Mouse (Mus musculus): ENCODE results near the gene Prr23a3. TPM values are rescaled to one million over a fixed set of nuclear protein-coding genes. Genes with fewer than 3 reads are reported as not detected.

Prr23a3 gene
- not detected for polyA plus RNA-seq (2017; shearing (Covaris generic))

GRCm38 (mm10) chr9:98864571-98864970 lies at the start of gene Prr23a3:
Prr23a3 (plus strand) TSS chr9:98864767.

GRCm38 (mm10) chr9:98842117-98842516 lies 22.4 kb upstream of the Prr23a3 start, which contains the start of gene Prr23a1:
Prr23a1 (plus strand) TSS chr9:98842503.

GRCm38 (mm10) chr9:98856210-98856609 lies 8.4 kb upstream of the Prr23a3 start, which contains the start of gene Prr23a2:
Prr23a2 (plus strand) TSS chr9:98856494.

GRCm38 (mm10) chr9:98902819-98903218 lies 38.3 kb downstream of the Prr23a3 start, which contains the start of gene 7420426K07Rik:
7420426K07Rik (plus strand) TSS chr9:98903119.

Other genes starting within 250 kb of the Prr23a3 start
- not detected for gene Prr23a1, start 22.3 kb upstream of the Prr23a3 start, polyA plus RNA-seq (2017; shearing (Covaris generic))
- gene Prr23a2, start 8.3 kb upstream of the Prr23a3 start, polyA plus RNA-seq (2017; shearing (Covaris generic)), result not detected
- gene 7420426K07Rik, start 38.4 kb downstream of the Prr23a3 start, polyA plus RNA-seq (2017; shearing (Covaris generic)), result not detected
- not detected for gene Foxl2, start 90.5 kb downstream of the Prr23a3 start, polyA plus RNA-seq (2017; shearing (Covaris generic))
- 80.0 TPM for gene Faim, start 121.6 kb downstream of the Prr23a3 start, polyA plus RNA-seq (2017; shearing (Covaris generic))
- gene Gm1123, start 170.9 kb downstream of the Prr23a3 start, polyA plus RNA-seq (2017; shearing (Covaris generic)), result 0.99 TPM

Data from CD4-positive, CD25-positive, alpha-beta regulatory T cell (primary cell).